Mouse (Mus musculus) ZHBTc4 (cell line): ENCODE results near the gene Wipi1.

Source experiments
- DNase-seq: peaks from one replicate; pipeline ENCODE4 v3.0.0-alpha.2; 2011; ENCODE audit warnings: low read depth, low spot score

Gene Wipi1

DNA sequence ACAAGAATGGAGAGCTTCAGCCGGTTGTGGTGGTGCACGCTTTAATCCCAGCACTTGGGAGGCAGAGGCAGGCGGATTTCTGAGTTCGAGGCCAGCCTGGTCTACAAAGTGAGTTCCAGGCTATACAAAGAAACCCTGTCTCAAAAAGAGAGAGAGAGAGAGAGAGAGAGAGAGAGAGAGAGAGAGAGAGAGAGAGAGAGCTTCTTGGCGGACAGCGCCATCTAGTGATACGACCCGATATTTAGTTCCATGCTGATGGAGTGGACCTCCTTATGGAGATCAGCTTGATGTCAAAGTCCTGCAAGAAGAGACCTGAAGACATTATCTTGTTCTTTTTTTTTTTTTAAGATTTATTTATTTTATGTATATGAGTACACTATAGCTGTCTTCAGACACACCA, 7.3 kb upstream of the Wipi1 start:
- DNase-seq = peak; percentile 59

DNA sequence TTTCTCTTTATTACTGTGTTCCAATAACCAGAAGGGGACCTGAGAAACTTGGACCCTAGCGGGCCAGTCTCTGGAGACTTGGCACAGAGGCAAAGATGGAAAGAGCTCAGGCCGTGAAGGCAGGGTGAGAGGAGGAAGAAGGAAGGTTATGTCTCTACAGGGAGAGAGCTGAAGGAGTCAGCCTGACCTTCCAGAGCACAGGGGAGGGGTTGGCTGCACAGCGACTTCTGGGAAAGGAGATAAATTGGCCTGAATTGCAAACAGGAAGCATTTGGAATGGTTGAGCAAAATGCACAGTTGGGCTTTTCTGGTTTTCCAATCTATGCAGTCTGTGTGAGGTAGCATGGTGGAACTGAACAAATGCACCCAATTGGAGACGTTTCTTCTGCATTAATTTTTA, 5.0 kb upstream of the Wipi1 start:
- no peak for DNase-seq

DNA sequence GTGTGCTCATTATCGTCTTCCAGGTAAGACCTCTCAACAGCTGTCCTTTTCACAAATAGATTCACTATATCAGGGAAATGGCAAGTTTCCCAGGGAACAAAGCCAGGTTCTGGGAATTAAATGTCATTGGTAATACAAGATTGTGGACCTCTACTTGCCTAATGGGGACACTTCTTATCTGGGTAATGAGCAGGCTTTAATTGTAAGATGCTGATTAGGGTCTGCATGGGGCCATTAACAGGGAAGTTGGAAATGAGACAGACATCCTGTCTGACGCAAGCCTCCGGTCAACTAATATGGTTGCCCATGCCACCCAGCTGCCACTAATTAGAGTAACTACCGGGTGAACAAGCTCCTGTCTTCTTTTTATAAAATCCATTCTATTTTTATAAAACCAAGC, 4.6 kb upstream of the Wipi1 start:
- DNase-seq = no peak

DNA sequence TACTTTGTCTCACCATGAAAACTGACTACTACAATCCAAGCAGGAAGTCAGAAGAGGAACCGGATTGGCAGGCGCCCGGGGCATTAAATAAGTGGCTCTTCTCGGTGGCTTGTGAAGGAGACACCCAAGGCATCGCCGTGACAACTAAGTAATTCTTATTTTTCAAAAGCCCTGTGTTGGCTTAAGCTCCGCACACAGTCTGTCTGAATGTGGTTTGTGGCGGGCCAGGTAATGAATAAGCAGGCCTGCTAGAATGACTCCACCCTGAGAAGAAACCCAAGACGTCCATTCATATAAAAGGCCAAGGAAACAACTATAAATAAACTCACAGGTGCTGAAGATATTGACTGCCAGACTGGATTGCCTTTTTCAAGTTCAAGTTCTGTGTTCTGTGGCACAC, 3.5 kb upstream of the Wipi1 start:
- DNase-seq = no peak

DNA sequence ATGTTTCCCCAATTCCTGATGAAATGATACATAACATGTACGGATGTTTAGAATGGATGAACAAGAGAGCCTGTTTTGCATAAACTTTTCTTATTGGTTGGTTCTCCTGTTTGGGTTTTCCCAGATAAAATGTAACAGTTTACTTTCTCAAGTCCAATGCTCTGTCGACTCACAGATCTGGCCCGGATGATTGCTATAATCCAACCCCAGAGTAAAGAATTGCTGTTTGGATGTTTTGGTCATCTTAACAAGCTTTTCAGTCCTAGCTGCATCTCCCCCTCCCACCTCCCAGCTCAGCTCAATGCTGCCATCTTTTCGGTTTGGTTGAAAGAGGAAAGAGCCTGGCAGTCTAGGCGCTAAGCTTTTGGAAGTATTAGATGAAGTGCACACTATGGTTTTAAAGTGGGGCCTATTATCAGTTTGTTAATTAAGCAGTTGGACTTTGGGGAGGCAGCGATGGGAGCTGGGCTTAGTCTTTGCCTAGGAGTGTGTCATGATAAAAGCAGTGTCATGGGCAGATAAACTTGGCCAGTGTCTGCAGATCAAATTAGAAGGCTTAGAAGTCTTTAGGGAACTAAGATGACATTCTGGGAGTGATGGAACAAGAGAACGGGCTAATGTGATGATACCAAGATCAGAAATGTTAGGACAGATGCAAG, 1.2 kb upstream of the Wipi1 start:
- no peak for DNase-seq

DNA sequence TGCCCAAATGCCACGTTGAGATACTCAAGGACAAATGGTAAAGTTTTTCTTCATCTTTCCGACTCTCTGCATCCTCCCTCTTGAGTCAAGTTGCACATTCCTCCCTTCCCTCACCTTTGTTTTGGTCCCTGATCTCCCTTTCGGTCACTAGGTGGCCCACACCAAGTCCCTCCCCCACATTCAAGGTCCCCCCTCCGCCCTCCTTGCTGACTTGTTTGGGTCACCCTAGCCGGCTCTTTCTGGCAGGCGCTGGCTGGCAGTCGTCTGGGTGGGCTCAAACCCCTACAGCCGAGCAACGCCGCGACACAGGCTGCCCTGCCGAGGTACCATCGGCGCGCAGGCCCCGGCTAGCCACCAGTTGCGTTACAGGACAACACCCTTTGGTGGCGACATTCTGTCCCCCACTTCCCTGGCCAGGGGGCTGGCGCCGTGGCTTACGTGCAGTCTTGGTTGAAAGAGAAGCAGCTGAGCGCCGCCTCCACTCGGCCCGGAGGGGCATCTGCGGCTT, 918 bp downstream of the Wipi1 start:
- DNase-seq = no peak

DNA sequence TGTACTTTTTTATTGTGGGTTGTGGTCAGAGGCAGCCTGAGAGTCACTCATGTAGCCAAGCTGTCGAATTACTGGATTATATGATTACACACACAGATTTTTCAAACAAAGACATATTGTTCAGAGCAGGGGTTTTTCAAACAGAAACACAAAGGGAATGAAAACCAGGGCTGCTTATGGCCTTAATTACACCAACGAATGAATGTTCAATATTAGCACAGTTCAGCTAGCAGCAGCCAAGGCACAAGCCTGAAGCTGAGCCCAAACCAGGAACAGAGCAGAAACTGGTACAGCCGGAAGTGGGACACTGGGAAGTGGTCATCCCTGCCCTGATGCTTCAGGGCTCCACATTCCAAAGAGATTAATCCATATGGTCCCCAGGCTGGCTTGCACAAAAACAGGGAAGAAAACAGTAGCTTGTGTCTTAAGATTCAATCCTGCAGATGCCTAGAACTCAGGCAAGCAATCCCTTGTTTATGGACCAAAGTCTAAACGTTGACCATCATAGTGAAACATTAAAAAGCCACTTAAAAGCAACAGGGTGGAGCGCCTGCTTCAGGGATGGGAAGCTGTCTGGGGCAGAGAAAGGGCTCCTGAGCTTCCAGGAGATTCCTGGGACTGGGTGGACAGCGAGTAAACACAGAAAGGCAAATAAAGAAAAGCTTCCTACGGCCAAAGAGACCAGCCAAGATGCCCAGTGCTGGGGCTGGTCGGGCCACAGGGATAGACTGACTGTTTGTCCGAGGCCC, 1.5 kb downstream of the Wipi1 start:
- DNase-seq = no peak

DNA sequence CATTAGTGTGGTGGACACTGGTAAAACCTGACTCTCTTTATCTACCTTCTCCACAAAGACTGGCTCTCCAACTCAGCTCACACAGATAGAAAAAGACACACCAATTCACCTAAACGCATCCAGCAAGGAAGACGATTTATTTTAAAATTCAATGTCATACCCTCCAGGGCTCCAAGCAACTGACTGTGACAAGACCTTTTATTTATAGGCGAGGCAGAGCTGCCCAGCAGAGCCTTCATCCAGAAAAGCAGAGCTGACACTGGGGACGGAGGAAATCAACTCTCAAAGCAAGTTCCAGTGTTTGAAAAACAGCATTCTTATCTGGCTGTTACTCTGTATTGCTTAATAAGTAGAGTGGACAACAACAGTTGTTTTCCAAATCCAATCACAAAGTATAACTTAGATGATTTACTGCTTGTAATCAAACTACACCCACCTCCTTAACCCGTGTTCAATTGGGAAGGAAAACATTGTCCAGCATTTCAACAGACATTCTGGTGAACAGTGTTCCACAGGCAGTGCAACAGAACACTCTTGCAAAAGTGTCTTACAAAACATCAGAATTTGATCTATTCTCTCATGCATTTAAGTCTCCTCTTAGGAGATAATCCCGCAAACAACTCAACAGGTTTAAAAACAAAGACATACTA, 2.7 kb downstream of the Wipi1 start:
- DNase-seq = no peak

DNA sequence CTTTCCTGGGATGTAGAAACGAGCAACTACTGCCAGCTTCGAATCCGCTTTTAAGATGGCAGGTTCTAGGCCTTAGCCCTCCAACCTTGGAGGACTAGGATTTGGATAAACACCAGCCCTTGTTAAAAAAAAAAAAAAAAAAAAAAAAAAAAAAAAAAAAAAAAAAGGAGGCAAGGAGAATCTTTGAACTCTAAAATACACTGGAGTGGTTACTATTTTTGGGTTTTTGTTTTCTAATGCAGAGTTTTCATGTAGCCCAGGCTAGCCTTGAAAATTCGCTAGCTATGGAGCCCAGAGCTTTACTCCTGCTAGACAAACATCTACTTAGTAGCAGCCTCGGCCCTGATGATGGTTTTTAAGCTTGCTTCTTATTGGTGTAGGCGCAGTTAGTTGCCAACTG, 4.2 kb downstream of the Wipi1 start:
- DNase-seq = no peak

DNA sequence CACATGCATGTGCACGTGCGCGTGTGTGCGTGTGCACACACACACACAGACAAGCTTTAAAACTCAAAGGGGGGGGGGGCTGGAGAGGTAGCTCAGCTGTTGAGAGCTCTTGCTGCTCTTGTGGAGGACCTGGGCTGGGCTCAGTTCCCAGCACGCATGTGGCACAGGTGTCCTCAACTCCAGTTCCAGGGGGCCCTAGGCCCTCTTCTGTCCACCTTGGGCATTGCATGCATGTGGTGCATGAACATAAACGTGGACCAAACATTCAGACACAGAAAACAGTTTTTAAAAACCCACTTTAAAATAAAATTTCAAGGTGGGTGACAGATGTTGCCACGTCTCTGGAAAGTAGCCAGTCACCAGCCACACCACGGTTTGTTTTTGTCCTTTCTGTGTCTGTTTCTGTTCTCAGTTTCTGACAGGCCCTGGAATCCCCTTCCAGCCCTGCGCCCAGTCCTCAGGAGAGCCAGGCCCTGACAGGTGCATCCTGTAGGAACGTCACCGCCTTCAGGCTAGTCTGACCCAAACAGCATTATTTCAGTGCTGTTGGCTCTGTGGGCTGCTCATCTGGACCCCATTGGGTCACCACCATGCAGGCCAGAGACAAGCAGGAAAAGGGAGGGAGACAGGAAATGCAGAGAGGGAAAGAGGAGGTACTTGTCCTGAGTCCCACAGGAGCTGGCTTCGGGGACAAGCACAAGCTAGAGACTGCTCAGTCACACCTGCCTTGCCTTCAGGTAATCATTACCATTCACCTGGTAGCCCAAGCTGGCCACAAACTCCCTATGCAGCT, 12.8 kb downstream of the Wipi1 start:
- peak; percentile 28 for DNase-seq

DNA sequence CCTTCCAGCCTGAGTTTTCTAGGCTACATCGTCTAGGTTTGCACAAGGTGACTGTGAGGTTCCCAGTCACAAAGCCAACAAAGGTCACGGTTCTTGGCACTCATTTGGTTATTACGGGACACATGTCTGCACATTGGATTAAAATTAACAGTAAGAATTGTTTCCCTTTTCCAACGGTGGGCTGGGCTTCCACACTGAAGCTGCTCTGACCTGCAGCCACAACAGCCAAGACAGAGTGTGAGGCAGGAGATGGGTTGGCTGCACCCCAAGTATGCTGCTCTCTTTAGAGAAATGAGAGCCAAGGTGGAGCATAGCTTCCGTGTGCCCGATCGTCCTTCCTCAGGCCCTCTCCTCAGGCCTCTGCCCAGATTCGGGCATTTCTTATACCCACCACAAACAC, 17.0 kb downstream of the Wipi1 start:
- DNase-seq = no peak

DNA sequence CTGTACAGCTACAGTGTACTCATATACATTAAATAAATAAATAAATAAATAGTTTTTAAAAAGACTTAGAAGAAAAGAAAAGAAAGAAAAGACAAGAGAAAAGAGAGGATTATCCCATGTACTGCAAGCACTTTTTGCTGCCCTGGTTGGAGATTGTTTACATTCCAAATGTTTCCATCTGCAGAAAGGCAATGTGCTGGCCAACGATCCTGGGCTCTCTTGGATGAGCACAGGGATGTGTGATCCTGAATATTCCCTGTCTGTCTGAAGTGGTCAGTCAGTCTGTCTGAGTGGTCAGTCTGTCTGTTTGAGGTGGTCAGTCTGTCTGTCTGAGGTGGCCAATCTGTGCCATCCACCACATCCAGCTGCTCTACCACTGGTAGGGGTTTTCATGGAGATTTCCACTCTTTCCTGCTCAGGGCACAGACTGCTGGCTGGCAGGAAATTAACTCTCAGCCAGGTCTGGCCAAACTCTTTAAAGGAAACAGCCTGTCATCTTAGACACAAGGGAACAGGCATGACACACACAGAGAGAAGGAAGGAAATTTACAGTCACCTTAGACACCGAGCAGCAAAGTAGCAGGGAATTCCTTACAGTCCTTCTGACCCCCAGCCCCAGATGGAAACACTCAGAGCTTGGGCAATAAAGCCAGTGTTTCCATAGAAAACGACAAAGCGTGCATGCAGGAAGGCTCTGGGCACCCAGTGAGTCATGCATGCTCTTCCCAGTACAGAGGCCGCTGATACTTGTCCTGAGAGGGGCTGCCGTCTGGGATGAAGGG, 18.4 kb downstream of the Wipi1 start:
- no peak for DNase-seq

DNA sequence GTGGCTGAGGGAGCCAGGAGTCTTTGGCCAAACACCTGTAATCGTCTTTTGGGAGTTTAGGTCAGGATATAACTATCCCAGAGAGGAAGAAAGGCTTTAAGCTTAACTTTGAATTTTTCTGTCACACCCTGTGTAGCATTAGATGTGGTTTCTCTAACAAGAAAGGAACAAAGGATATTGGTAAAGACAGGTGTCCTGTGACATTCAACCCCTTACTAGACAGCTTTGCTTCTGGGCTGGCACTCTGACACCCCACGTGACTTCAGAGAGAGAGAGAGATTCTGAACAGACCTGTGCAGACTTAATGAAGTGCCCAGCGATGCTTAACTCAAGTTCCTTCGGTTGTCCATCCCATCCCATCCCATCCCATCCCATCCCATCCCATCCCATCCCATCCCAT, 20.3 kb downstream of the Wipi1 start:
- no peak for DNase-seq

DNA sequence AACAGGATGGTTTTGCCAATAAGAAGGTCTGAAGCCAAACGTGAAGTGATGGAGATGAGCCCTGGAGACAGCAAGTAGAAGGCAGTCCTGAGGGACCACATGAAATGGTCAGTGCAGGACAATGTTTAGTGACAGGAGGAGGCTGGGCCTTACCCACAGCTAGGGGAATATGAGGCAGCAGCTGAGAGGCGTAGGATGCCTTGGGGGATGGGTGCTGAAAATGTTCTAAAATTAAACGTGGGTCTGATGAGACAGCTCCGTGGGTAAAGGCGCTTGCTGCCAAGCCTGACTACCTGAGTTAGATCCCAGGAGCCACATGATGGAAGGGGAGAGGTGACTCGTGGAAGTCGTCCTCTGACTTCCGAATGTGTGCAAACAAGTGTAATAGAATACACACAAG, 21.8 kb downstream of the Wipi1 start:
- DNase-seq = no peak

DNA sequence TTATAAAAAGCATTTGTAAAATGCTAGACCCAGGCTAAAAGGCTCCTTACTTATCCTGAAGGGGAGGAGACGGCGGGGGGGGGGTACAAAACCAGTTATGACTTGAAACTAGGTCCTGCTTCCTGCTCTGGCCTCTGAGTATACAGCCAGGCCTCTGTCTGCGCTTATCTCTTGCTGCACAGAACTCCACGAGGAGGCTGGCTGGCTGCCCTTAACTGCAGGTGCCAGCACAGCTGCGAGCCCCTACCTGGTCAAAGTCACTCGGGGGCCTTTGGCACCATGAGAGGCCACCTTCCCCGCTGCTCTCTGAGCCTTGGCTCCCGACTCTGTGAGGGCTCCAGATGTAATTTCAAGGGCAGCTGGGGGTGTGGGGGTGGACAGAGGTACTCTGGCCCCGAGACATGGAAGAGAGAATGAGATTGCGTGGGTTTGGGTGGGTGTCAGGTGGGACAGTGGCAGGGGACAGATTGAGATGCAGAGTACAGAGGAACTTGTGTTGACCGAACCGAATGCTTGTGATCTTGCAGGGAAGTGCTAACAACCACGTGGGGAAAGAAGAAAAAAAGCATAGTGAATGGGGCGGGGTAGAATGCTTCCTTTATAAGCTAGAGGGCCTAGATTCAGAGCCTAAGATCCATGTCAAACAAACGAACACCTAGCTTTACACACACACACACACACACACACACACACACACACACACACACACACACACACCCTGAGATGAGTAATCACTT, 24.0 kb downstream of the Wipi1 start:
- DNase-seq = no peak

DNA sequence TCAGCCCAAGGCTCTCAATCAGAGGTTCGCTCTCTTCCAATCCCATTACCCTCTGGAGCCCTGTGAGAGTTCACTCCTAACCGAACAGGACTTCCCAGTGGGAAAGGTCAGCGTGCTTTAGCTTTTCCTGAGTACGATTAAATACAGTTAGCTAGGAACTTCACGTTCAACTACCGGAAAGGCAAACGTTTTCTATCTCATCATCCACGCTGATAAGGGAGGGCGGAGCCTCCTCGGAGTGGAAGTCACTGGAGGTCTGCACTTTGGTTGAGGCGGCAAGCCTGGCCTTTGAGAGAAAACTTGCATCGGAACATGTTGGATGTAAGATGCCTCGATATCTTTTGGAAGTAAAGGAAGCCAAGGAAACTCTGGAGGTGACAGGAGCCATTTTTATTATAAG, 24.7 kb downstream of the Wipi1 start:
- no peak for DNase-seq

DNA sequence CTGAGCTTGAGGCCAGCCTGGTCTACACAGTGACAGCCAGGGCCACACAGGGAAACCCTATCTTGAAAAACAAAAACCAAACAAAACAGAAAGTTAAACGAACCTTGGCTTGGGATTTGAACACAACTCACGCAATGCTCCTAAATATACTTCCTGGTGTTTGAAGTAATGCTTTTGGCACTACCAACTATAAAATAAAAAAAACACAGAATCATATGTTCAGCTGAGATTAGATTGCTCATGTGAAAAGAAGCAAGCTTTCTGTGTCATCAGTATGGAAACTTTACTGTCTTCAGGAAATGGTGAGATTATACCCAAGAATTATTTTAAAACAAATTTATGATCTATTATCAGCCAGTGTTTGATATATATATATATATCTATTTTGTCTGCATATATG, 25.3 kb downstream of the Wipi1 start:
- no peak for DNase-seq

DNA sequence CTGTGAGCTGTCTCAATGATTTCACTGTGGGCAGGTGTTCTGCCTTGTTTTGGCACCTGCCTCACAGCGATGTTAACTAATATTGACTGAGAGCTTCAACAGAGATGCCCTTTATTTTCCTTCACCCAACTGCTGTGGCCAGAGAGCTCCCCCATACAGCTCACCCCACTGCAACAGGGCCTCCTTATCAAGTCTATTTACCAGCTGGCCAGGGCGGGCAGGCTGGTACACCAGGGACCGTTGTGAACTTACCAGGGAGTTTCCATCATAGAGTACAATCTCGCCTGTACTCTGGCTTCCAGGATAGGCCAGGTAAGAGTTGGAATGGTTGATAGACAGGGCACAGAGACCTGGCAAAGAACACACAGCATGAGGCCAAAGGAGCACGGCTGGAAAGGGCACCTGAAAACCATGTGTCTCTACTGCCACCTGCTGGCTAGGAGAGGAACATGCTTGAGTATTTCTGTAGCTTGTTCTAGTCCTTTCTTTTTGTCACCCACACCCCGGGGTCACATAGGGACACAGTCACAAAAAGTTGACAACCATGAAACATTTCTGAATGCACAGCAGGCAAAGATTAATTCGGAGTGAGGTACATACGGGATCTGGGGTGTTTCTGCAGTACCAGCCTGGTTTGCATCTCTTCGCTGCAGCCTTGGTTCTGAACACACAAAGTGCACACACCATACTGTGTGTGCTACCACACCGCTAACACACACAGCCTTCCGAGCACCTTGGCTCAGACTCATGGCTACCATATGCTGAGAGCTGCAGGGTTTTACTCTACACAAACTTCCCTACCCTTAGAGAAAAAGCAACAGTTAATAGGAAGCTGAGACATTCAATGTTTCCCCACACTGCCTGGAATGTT, 26.7 kb downstream of the Wipi1 start:
- DNase-seq = peak; percentile 78

DNA sequence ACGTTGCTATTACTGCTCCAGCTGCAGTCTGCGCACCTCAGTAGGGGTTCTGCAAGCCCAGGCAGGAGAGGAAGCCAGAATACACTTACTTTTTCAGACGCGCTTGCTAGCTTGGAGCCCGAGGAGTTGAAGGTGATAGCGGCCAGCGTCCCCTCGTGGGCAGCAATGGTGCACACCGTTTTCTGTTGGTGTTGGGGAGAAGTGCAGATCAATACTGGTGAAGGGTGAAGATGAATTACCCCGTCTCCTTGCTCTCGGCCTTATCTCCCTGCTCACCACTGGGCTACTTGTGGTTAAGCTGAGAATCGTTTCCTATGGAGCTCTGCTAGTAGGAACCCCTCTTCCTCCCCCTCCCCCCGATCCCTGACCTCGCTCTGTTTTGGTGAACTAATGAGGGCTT, 27.8 kb downstream of the Wipi1 start:
- no peak for DNase-seq

DNA sequence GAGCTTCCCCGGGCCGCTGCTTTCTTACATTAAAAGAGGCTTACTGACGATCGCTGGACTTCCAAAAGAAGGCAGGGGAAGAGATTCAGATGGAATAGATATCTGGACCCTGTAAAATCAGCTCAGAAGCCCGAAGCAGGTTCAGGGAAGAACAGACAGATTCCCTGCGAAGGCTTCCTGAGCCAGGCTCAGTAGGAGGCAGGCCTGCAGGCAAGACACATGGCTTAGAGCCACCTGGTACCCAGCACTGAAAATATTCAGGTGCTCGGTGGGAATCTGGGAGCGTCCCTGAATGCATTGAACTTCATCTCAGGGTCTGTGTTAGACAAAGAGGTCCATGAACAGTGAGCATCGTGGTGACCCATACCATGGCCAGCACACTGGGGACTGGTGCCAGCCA, 31.8 kb downstream of the Wipi1 start:
- DNase-seq = no peak
